Mouse (Mus musculus) forebrain, embryonic 15.5 days (tissue): ENCODE results near the gene Bsdc1. TPM values are rescaled to one million over a fixed set of nuclear protein-coding genes. Genes with fewer than 3 reads are reported as not detected.
"Not testable (repeated sequence)": the region's sequence is repeated elsewhere in the genome, so short reads cannot be mapped to it uniquely, and the experiment has no call there.

Experiments
- ATAC-seq: fragments of 200-750 bp; cut with Nextera tagmentation; replicated peaks from 2 replicates; pipeline ENCODE4 v1.8.0; 2017; ENCODE audit warnings: mild to moderate bottlenecking, moderate TSS enrichment, moderate library complexity
- H3K27ac ChIP-seq: fragments of 300-500 bp; sonication (generic); replicated peaks from 2 replicates; pipeline ENCODE4 v1.5.1; 2015; ENCODE audit warnings: mild to moderate bottlenecking, inconsistent platforms
- H3K27me3 ChIP-seq: fragments of 300-500 bp; sonication (generic); 2 replicates; pipeline ENCODE4 v1.6.1; 2015; ENCODE audit warnings: inconsistent platforms
- H3K36me3 ChIP-seq: fragments of 300-500 bp; sonication (generic); 2 replicates; pipeline ENCODE4 v1.6.1; 2015; ENCODE audit warnings: mild to moderate bottlenecking, inconsistent platforms
- H3K4me1 ChIP-seq: fragments of 300-500 bp; sonication (generic); 2 replicates; pipeline ENCODE4 v1.6.1; 2015; ENCODE audit warnings: inconsistent platforms
- H3K4me2 ChIP-seq: fragments of 300-500 bp; sonication (generic); replicated peaks from 2 replicates; pipeline ENCODE4 v1.6.1; 2015; ENCODE audit warnings: mild to moderate bottlenecking, inconsistent platforms
- H3K4me3 ChIP-seq: fragments of 300-500 bp; sonication (generic); 2 replicates; pipeline ENCODE4 v1.5.1; 2015; ENCODE audit warnings: mild to moderate bottlenecking, inconsistent platforms
- H3K9ac ChIP-seq: fragments of 300-500 bp; sonication (generic); replicated peaks from 2 replicates; pipeline ENCODE4 v1.6.1; 2015; ENCODE audit warnings: mild to moderate bottlenecking, inconsistent platforms
- H3K9me3 ChIP-seq: fragments of 300-500 bp; sonication (generic); 2 replicates; pipeline ENCODE4 v1.6.1; 2016; ENCODE audit warnings: inconsistent platforms
- WGBS: fragments of 180-500 bp; shearing (Covaris S2); methylation state at CpG from one replicate; pipeline ENCODE4 v1.1.7; 2015; ENCODE audit warnings: mixed read lengths; 5-methylcytosine and 5-hydroxymethylcytosine counted together
- polyA plus RNA-seq: library from polyadenylated mRNA; unstranded; fragments of >200 nt; fragmentation: Nextera tagmentation; extraction: Ambion mirVana; gene quantifications from 2 replicates; pipeline ENCODE4 v1.2.1, GENCODE M21; 2015

Bsdc1 gene
- polyA plus RNA-seq, 1 experiment from 2014 or later, result 41.6 TPM

DNA sequence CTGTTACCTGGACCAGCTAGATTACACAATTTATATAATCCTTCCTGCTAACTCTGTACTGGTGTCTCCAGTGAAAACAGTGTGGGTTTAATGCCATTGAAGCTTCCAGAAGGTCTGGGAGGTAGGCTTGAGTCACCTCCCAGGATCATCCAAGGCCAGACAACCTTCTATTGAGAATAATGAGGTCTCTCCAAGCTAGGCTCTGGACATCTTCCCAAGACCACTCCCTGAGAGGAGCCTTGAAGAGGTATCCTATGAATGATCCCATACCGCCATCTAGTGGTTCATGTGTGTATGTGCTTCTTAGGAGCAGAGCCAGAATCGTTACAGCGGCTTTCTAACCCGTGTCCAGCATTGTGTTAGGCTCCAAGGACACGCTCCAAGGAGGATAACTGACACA is 6.1 kb upstream of the Bsdc1 start:
- Histone ChIP-seq H3K4me1 (0 out of 2 replicates have a peak, but pooled peaks cover 2% of the 10 kb centered on the region), H3K9ac (no peak overlapping the region), H3K9me3 (no peaks in the 10 kb centered on the region), H3K4me3 (no peak overlapping the region), H3K4me2 (no peak overlapping the region), H3K36me3 (no peaks in the 10 kb centered on the region), H3K27me3 (no peaks in the 10 kb centered on the region), H3K27ac (no peak overlapping the region)
- 2% methylated on average over 5 of the region's 5 CpGs for WGBS
- ATAC-seq, result peak; percentile 74

DNA sequence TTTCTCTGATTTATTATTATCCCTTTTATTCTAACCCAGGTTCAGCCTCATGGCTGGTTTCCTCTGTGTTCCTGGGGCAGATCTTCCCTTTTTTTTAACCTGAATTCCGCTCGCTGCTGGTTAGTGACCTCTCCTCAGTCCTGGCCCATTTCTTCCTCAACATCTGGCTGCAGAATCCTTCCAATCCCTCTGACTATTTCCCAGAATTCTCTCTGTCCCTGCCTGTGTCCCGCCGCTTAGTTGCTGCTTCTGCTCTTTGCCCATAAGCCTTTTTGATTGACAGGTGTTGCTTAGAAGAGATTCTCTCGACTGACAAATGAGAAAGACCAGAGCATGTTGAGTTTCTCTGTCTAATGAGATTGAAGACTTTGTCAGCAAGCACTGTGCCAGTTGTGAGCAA is 5.3 kb upstream of the Bsdc1 start:
- H3K9ac ChIP-seq, result no peak overlapping the region
- H3K27ac ChIP-seq, result no peak overlapping the region
- H3K4me1 ChIP-seq, result peaks cover 7% of the 10 kb centered on the region
- H3K36me3 ChIP-seq, result no peaks in the 10 kb centered on the region
- H3K4me2 ChIP-seq, result no peak overlapping the region
- no peak overlapping the region for H3K4me3 ChIP-seq
- H3K27me3 ChIP-seq, result no peaks in the 10 kb centered on the region
- no peaks in the 10 kb centered on the region for H3K9me3 ChIP-seq
- no peak for ATAC-seq
- 56% methylated on average over 5 of the region's 5 CpGs for WGBS

DNA sequence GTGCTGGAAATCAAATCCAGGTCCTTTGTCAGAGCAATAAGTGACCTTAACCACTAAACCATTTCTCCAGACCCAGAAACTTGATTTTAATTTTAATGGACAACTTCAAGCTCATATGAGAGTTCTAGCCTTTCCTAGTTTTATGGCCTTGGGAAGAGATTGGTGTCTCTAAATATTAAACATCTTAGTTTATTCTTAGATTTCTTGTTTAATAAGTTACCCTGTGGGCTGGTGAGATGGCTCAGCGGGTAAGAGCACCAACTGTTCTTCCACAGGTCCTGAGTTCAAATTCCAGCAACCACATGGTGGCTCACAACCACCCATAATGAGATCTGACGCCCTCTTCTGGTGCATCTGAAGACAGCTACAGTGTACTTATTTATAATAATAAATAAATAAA is 4.1 kb upstream of the Bsdc1 start:
- H3K9ac ChIP-seq, result not testable (repeated sequence)

DNA sequence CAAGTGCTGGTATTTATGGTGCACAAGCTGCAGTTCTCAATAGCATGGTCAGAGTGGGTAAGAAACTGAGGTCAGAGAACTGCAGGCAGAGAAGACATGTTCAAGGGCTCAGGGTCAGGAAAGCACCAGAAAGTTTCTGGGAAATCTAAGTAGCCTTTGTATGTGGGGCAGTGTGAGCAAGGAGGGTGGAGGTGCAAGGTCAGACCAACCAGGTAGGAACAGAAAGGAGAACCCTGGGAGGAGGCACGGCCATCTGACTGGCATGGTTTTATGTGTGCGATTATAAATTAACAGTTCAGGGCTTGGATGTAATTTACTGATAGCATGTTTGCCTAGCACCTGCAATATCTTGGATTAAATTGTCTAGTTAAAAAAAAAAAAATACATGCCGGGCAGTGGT is 1.7 kb upstream of the Bsdc1 start:
- Histone ChIP-seq H3K4me2 (no peak overlapping the region), H3K27me3 (no peaks in the 10 kb centered on the region), H3K4me3 (no peak overlapping the region), H3K36me3 (0 out of 2 replicates have a peak, but pooled peaks cover 2% of the 10 kb centered on the region), H3K27ac (no peak overlapping the region), H3K4me1 (peaks cover 21% of the 10 kb centered on the region), H3K9me3 (no peaks in the 10 kb centered on the region), H3K9ac (no peak overlapping the region)
- ATAC-seq, result no peak
- WGBS, result 94% methylated on average over 3 of the region's 3 CpGs

More for the DNA sequence above, 4.1 kb upstream of the Bsdc1 start:
- H3K27ac ChIP-seq, H3K36me3 ChIP-seq, H3K4me3 ChIP-seq, H3K9me3 ChIP-seq, ATAC-seq, H3K4me2 ChIP-seq, H3K27me3 ChIP-seq: not testable (repeated sequence)
- peaks cover 13% of the 10 kb centered on the region for H3K4me1 ChIP-seq
- 80% methylated on average over 2 of the region's 2 CpGs for WGBS

DNA sequence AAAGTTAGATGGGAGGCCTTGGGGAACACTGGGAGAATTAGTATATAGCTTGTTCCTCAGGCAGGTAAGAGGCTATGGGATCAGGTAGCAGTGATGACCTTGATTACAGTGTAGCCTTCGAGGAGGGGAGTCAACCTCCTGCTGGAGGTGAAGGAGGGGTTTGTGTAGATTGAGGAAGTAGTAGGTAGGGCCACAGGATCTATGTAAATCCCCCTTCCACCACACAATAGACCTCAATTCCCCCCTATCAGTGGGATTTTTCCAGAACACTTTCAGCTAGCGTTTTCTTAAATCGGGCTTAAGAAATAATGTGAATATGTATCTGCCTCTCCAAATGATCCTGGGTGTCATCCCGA is 576 bp upstream of the Bsdc1 start:
- peaks cover 13% of the 10 kb centered on the region for H3K36me3 ChIP-seq
- under 1% methylated on average over 4 of the region's 4 CpGs for WGBS
- H3K9ac ChIP-seq, result peak overlapping the region; percentile 72
- no peaks in the 10 kb centered on the region for H3K27me3 ChIP-seq
- peak; percentile 28 for ATAC-seq
- H3K4me3 ChIP-seq, result peak overlapping the region; percentile 99
- H3K27ac ChIP-seq, result peak overlapping the region; percentile 97
- H3K9me3 ChIP-seq, result no peaks in the 10 kb centered on the region
- peak overlapping the region; percentile 59 for H3K4me2 ChIP-seq
- H3K4me1 ChIP-seq, result peaks cover 18% of the 10 kb centered on the region

DNA sequence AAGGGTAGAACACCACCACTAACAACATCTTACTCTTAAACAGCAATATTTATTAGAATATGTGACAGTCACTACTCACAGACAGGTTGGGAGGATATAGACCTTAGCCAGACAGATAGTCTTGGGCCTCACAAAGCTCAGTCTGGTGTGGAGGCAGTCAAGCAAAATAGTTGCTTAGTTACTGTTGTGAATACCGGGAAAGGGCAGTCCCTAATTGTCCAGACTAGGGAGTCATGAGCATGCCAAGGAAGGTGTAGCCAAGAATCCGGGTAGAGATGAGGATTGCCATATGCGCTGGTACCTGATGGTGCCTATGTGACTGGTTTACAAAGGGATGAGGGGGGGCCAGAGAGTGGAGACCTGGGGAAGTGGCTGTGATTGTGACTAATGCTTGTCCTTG is 737 bp downstream of the Bsdc1 start:
- H3K36me3 ChIP-seq, result peaks cover 26% of the 10 kb centered on the region

DNA sequence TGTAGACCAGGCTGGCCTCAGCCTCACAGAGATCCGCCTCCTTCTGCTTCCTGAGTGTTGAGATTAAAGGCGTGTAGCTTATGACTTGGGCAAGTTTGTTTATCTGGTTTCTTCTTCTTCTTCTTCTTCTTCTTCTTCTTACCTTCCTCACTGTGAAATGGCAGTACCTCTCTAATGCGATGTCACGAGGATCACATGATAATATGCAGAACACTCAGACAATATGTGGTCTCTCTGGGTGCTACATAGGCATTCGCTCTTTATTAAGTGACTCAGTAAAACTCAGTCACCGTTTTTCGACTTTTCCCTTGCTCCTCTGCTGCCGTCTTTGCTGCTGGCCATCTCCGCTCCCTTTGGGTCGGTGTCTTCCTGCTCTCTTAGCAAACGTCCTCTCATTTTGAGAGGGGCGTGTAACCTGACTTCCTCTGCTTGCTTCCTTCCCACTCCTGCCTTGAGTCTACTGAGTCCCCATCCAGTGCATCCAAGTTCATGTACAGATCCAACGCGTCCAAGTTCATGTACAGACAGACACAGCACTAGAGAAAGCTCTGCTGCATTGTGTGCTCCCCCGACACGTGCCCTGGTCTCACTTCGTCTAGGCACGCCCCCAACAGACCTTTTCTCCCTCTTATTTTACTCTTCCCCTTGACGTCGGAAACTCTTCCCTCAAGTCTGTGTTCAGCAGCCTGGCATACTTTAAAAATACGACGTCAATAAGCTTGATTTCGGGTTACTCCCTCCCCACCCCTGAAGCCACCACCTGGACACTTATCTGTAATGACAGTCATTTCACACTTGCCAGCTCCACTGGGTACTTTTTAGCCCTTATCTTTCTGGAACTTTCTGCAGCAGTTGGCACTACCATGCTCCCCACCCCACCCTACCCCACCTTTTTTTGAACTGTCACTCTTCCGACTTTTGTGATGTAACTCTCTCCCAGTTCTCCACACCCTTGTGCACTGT is 2.0 kb downstream of the Bsdc1 start:
- H3K4me2 ChIP-seq, result no peak overlapping the region
- no peak for ATAC-seq

More for the DNA sequence above, 737 bp downstream of the Bsdc1 start:
- H3K9ac ChIP-seq, result peak overlapping the region; percentile 91
- no peaks in the 10 kb centered on the region for H3K27me3 ChIP-seq
- no peak for ATAC-seq
- H3K9me3 ChIP-seq, result no peaks in the 10 kb centered on the region
- peaks cover 18% of the 10 kb centered on the region for H3K4me1 ChIP-seq
- H3K4me2 ChIP-seq, result peak overlapping the region; percentile 91
- H3K27ac ChIP-seq, result peak overlapping the region; percentile 97; the same call in 1 of the 2 replicates
- 40% methylated on average over 3 of the region's 3 CpGs for WGBS
- H3K4me3 ChIP-seq, result peak overlapping the region; percentile 99

DNA sequence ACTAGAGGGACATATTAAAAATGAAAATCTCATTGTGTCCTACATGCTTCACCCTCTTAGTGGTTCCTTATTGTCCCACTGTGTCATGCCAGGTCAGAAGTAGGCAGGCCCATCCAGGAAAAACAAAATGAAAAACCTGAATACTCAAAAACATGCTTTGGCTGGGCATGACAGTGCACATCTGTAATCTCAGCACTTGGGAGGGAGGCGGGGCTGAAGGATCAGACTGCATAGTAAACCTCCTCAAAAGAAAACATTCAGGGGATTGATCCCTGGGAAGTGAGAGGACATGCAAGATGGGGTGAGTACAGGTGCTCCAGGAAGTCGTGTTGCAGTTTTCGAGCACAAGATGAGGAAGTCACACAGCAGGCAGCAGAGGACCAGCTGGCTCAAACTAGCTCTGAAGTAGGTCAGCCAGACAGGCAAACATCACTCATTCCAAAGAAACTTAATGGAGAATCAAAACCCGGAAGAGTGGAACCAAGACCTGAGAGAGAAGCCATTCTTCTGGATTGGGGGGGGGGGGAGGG is 3.0 kb downstream of the Bsdc1 start:
- Histone ChIP-seq H3K4me1 (peaks cover 18% of the 10 kb centered on the region), H3K9ac (no peak overlapping the region), H3K4me3 (no peak overlapping the region), H3K4me2 (no peak overlapping the region), H3K9me3 (no peaks in the 10 kb centered on the region), H3K27ac (no peak overlapping the region), H3K36me3 (peaks cover 48% of the 10 kb centered on the region), H3K27me3 (no peaks in the 10 kb centered on the region)
- 84% methylated on average over 4 of the region's 4 CpGs for WGBS
- no peak for ATAC-seq

More for the DNA sequence above, 2.0 kb downstream of the Bsdc1 start:
- H3K9ac ChIP-seq, result no peak overlapping the region
- peaks cover 38% of the 10 kb centered on the region for H3K36me3 ChIP-seq
- no peaks in the 10 kb centered on the region for H3K9me3 ChIP-seq
- no peak overlapping the region for H3K27ac ChIP-seq
- H3K4me1 ChIP-seq, result peaks cover 18% of the 10 kb centered on the region
- H3K27me3 ChIP-seq, result no peaks in the 10 kb centered on the region
- 89% methylated on average over 24 of the region's 24 CpGs for WGBS
- H3K4me3 ChIP-seq, result no peak overlapping the region

DNA sequence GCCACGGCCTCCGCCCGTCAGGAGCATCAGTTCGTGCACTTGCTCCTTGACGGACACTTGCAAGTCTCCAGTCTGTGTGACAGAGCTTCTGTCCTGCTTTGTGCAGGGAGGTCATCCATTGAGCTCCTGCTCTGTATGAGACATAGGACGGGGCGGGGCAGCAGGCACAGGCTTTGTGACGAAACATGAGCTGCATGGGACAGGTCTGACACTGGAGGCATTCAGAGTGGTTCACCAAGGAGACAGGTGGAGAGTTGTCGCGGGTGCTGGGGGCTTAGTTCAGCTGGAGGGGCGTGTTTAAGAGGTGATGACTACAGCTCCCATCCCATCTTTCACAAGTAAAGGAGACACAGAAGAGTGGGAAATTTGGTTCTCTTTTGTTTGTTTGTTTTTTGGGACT is 14.7 kb downstream of the Bsdc1 start:
- no peak overlapping the region for H3K9ac ChIP-seq
- H3K4me2 ChIP-seq, result no peak overlapping the region
- no peaks in the 10 kb centered on the region for H3K9me3 ChIP-seq
- no peak overlapping the region for H3K4me3 ChIP-seq
- no peaks in the 10 kb centered on the region for H3K27me3 ChIP-seq
- no peak overlapping the region for H3K27ac ChIP-seq
- H3K4me1 ChIP-seq, result no peaks in the 10 kb centered on the region
- ATAC-seq, result no peak
- WGBS, result 90% methylated on average over 11 of the region's 11 CpGs
- peaks cover 85% of the 10 kb centered on the region for H3K36me3 ChIP-seq

DNA sequence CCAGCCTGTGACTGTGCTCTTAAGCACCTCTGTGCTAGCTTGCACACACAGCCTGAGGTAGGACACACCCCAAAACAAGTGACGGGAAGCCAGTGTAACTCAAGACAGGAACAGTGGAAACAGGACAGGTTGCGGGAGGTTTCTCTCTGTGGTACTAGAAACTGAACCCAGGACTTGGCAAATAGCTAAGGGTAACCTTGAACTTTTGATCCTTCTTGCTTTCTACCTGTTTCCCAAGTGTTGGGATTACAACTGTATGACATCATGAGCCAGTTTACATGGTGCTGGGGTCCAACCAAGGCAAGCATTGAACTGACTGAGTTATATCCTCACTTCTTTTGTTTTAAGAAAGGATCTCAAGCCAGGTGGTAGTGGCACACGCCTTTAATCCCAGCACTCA is 18.5 kb downstream of the Bsdc1 start:
- Histone ChIP-seq H3K27me3 (no peaks in the 10 kb centered on the region), H3K4me1 (no peaks in the 10 kb centered on the region), H3K36me3 (peaks cover 72% of the 10 kb centered on the region), H3K9me3 (no peaks in the 10 kb centered on the region), H3K9ac (no peak overlapping the region), H3K4me3 (no peak overlapping the region), H3K4me2 (no peak overlapping the region), H3K27ac (no peak overlapping the region)
- no peak for ATAC-seq
- 88% methylated on average over 3 of the region's 3 CpGs for WGBS

DNA sequence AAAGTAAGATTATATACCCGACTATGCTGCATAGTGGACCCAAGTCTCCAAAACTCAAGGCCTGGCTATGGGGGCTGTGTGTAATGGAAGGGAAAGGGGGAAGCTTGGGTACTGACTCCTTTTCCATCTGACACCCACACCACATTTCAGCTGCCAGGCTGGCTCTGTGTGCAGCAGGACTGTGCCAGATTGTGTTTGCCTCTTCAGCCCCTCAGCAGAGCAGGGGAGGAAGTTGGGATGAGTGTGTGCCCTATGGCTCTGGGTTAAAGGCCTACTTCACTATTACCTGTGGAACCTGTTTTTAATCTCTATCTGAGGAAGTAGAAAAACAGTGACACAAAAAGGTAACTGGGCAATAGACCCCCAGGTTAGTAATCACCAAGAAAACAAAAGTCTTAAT is 19.7 kb downstream of the Bsdc1 start:
- 84% methylated on average over 1 of the region's 1 CpGs for WGBS
- H3K27me3 ChIP-seq, result no peaks in the 10 kb centered on the region

DNA sequence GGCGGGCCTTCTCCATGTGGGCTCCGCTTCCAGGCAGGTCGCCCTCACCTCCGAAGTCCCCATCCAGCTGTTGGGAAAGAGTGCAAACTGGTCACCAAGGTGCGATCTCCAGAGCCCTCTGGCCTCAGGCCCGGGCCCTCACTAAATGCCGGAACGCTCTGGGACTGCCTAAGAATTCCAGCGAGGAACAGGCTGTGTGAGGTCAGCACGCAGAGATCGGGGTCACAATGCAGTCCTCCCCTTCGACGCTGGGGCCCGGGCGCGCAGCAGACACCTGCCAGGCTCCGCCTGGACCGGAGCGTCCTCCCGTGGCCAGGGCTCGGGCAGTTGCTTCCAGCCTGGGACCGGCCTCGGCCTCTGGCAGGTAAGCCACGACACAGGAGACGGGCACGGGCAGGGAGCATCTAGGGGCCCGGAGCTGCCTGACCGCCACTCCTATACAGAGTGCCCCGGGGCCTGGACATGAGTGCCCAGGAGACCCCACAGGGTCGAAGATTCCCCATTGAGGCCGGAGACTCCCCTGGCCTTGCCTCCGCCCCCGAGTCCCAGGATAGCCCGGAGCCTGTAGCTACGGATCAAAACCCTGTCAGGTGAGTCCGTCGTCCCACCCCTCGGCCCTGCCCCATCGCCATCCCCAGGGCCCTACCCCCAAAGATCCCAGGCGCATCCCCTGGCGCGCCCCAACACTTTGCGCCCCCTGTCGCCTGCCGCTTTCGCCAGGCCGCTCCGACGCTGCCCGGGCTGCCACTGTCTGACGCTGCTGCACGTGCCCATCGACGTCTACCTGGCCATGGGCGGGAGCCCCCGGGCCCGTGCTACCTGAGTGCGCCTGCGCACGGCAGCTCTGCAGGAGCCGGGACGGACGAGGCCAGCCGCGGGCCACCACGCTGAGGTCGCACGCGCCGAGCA is 29.8 kb downstream of the Bsdc1 start, which contains the start of the genes Tssk3 and Fam229a:
TSS of gene Tssk3 (minus strand) at position 51 of the 909 bp plus-strand sequence.
TSS of gene Fam229a (plus strand) at position 219 of the 909 bp plus-strand sequence.
- WGBS, result 3% methylated on average over 70 of the region's 70 CpGs
- ATAC-seq, result peak; percentile 12; the same call in 1 of the 2 replicates

More for the DNA sequence above, 19.7 kb downstream of the Bsdc1 start:
- no peak for ATAC-seq
- Histone ChIP-seq H3K9ac (no peak overlapping the region), H3K36me3 (peaks cover 74% of the 10 kb centered on the region), H3K4me1 (no peaks in the 10 kb centered on the region), H3K27ac (no peak overlapping the region), H3K4me2 (no peak overlapping the region), H3K9me3 (no peaks in the 10 kb centered on the region), H3K4me3 (no peak overlapping the region)

More for the DNA sequence above, 29.8 kb downstream of the Bsdc1 start, which contains the start of the genes Tssk3 and Fam229a:
- peaks cover 19% of the 10 kb centered on the region for H3K27me3 ChIP-seq
- H3K27ac ChIP-seq, result no peak within 1 kb of the TSS
- peak within 1 kb of the TSS; percentile 37 for H3K4me3 ChIP-seq
- H3K4me2 ChIP-seq, result peak within 1 kb of the TSS; percentile 52
- peak within 1 kb of the TSS; percentile 44 for H3K9ac ChIP-seq
- H3K9me3 ChIP-seq, result no peaks in the 10 kb centered on the region
- H3K4me1 ChIP-seq, result peaks cover 21% of the 10 kb centered on the region
- H3K36me3 ChIP-seq, result peaks cover 33% of the 10 kb centered on the region
